Mouse (Mus musculus): Measurements from ENCODE around the gene Ptpn6.

- TF ChIP-seq CTCF (IDR thresholded peaks at IDR 0.05; ENCODE audit: low read depth) (no peak), EP300 (IDR thresholded peaks at IDR 0.05; ENCODE audit: low read depth) (no peak)
Observed at GRCm38 (mm10) chr6:124698751-124699150, 39.8 kb downstream of the Ptpn6 start.

All from liver, embryonic 14.5 days (tissue).